Mouse (Mus musculus) G1E (cell line): ENCODE results near the gene Gm45808. TPM values are rescaled to one million over a fixed set of nuclear protein-coding genes. Genes with fewer than 3 reads are reported as not detected.

Experiments used
- ATAC-seq: 2 replicates; pipeline ENCODE4 v1.8.0; 2016; ENCODE audit warnings: mild to moderate bottlenecking; ENCODE audit not compliant: insufficient number of reproducible peaks, poor library complexity, low FRiP score, severe bottlenecking; ENCODE audit errors: extremely low read depth
- DNase-seq: peaks from one replicate; pipeline ENCODE4 v3.0.0; 2012; ENCODE audit warnings: low spot score
- H3K27me3 ChIP-seq: 2 replicates; pipeline ENCODE4 v1.6.1; 2012; ENCODE audit warnings: mild to moderate bottlenecking, low read length, inconsistent platforms; ENCODE audit not compliant: insufficient read depth
- H3K36me3 ChIP-seq: replicated peaks from 2 replicates; pipeline ENCODE3; 2012; ENCODE audit warnings: mild to moderate bottlenecking, inconsistent platforms
- H3K4me1 ChIP-seq: 2 replicates; pipeline ENCODE4 v1.6.1; 2012; ENCODE audit warnings: low read depth, low read length, inconsistent platforms, mixed read lengths; ENCODE audit not compliant: insufficient read depth
- H3K4me3 ChIP-seq: 2 replicates; pipeline ENCODE4 v1.5.1; 2012; ENCODE audit warnings: low read depth, mild to moderate bottlenecking, inconsistent platforms, low read length, moderate library complexity, mixed read lengths
- H3K9me3 ChIP-seq: replicated peaks from 2 replicates; pipeline ENCODE4 v1.6.1; 2012; ENCODE audit warnings: inconsistent platforms
- CTCF ChIP-seq: IDR thresholded peaks from 2 replicates; pipeline ENCODE4 v1.5.1; 2012; ENCODE audit warnings: low read depth, low read length, inconsistent platforms, mixed read lengths
- GATA1 ChIP-seq: IDR thresholded peaks from 2 replicates; pipeline ENCODE4 v1.6.1; 2012; ENCODE audit warnings: borderline replicate concordance, low read length, inconsistent platforms, mixed read lengths
- GATA2 ChIP-seq: IDR thresholded peaks from 2 replicates; pipeline ENCODE4 v1.6.1; 2012; ENCODE audit warnings: low read depth, low read length, inconsistent platforms, borderline replicate concordance
- POLR2AphosphoS5 ChIP-seq: IDR thresholded peaks from 2 replicates; pipeline ENCODE4 v1.6.1; 2012; ENCODE audit warnings: low read depth, low read length, inconsistent platforms; ENCODE audit not compliant: insufficient replicate concordance
- TAL1 ChIP-seq: conservative IDR thresholded peaks from 2 replicates; pipeline ENCODE4 v1.6.1; 2012; ENCODE audit warnings: low read depth, low read length, inconsistent platforms, mixed read lengths
- polyA plus RNA-seq: library from polyadenylated mRNA; stranded (reverse); fragments of >175 nt; gene quantifications from 2 replicates; pipeline ENCODE4 v1.2.3, GENCODE M21; 2012
- total RNA-seq, 2 experiments: library from RNA; stranded (forward) in 1 of 2; stranded (reverse) in 1 of 2; fragments of 200-1000 nt in 1 of 2; fragments of >200 nt in 1 of 2; fragmentation: Nextera tagmentation in 1 of 2; gene quantifications; 2 replicates each; pipeline ENCODE4 v1.2.3; 2014 to 2017

Gene Gm45808
- total and polyA plus RNA-seq, 3 experiments: not detected

DNA sequence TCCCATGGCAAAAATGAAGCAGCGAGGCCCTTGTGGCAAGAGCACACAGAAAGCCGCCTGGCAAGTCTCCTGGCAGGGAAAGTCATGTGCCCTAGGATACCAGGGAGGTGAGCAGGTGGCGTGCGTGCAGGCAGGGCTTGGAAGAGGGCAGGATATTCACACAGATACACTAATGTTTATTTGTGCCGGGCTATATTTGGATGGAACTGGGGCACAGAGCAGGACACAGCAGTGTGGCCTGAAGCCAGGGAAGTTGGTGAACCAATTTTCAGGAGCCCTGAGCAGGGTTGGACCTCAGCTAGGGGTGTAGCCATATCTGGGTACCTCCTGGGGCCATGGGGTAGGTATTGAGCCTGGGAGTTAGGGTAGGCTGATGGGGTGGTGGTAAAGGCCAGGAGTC, 6.3 kb upstream of the Gm45808 start:
- DNase-seq (no peak), ATAC-seq (no peak)
- TF ChIP-seq TAL1 (no peak), GATA2 (no peak), CTCF (no peak), POLR2AphosphoS5 (no peak), GATA1 (no peak)
- Histone ChIP-seq H3K9me3 (no peaks in the 10 kb centered on the region), H3K4me3 (no peak overlapping the region), H3K4me1 (peaks cover 69% of the 10 kb centered on the region), H3K27me3 (no peaks in the 10 kb centered on the region), H3K36me3 (peaks cover 62% of the 10 kb centered on the region)

DNA sequence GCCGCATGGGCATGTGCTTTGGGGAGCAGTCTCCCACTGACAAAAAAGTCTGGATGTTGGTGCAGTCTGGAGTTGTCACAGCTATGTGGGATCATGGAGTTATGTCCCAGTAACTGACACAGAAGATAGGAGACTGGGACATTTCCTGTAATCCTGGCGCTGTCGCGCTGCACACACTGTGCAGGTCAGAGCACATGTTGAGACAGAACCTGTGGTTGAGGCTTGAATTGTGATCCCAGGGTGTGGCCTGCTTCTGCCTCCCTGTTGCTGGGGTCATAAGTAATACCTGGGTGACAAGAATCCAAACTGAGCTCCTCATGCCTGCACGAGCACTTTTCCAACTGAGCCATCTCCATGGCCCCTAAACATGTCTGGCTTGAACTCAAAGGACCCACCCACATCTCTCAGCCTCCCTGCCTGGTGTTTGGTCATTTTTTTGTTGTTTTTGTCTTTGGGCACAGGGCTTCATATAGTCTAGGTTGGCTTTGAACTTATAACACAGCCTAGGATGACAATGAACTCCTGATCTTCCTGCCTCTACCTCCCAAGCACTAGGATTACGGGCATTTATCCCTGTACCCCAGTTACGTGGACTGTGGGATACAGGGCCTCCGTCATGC, 5.7 kb upstream of the Gm45808 start:
- ATAC-seq (no peak), DNase-seq (no peak)
- TF ChIP-seq GATA1: no peak
- no peak for TF ChIP-seq TAL1
- TF ChIP-seq GATA2: no peak
- no peak for TF ChIP-seq CTCF
- no peak for TF ChIP-seq POLR2AphosphoS5
- Histone ChIP-seq H3K4me1 (peaks cover 75% of the 10 kb centered on the region), H3K27me3 (no peaks in the 10 kb centered on the region), H3K9me3 (no peaks in the 10 kb centered on the region), H3K4me3 (no peak overlapping the region), H3K36me3 (peaks cover 56% of the 10 kb centered on the region)

DNA sequence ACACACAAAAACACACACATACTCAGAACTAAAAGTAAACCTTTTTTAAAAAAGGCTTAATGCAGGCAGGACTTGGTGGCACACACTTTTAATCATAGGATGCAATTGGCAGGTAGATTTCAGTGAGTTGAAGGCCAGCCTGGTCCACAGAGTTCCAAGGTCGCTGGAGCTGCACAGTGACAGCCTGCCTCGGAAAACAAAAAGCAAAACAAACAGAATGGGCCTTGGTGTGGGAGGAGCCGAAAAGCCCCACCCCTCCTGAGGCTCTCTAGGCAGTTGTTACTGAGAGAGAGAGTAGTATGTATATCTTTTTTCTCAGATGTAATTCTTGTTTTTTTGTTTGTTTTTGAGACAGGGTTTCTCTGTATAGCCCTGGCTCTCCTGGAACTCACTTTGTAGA, 4.7 kb upstream of the Gm45808 start:
- no peak for DNase-seq

DNA sequence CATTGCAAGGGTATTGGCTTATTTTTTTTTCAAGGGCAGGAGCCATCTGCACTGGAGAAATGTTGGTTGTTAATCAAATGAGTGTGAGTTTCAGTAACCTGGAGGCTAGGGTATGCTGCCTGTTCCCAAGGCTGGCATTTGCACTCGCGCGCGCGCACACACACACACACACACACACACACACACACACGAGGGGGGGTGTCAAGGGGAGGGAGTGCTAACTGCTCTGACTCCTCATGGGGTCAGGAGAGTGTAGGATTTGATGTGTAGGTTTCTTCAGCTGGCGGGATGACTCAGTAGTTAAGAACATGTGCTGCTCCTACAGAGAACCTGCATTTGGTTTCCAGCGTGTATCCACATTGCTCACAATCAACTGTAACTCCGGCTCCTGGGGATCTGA, 4.2 kb upstream of the Gm45808 start:
- H3K9me3 ChIP-seq: no peaks in the 10 kb centered on the region
- peaks cover 89% of the 10 kb centered on the region for H3K4me1 ChIP-seq
- ATAC-seq (no peak), DNase-seq (no peak)
- no peak overlapping the region; the same call in 1 of the 2 replicates for H3K4me3 ChIP-seq
- peaks cover 48% of the 10 kb centered on the region for H3K36me3 ChIP-seq
- no peak for TF ChIP-seq CTCF
- no peaks in the 10 kb centered on the region for H3K27me3 ChIP-seq

More for the DNA sequence above, 4.7 kb upstream of the Gm45808 start:
- ATAC-seq: no peak
- H3K27me3 ChIP-seq: no peaks in the 10 kb centered on the region
- H3K4me1 ChIP-seq: peaks cover 85% of the 10 kb centered on the region
- H3K9me3 ChIP-seq: no peaks in the 10 kb centered on the region
- peak overlapping the region; percentile 47; the same call in 1 of the 2 replicates for H3K4me3 ChIP-seq
- H3K36me3 ChIP-seq: peaks cover 50% of the 10 kb centered on the region
- TF ChIP-seq POLR2AphosphoS5 (no peak), TAL1 (no peak)

DNA sequence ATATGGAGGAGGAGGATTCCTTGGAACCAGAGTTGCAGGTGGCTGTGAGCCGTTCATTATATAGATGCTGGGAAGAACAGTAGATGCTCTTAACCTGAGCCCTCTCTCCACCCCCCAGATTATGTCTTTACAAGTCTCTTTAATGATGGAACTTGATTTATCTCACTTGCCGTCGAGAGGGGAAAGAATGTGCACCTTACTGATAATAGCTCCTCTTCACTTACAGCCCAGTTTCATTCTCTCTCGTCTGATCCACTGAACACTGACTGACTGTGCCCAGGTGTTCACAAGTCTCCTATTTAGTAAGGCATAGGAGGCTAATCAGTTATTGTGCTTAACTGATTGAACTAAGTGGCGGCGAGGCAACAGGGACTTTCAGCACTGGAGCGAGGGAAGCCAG, 3.0 kb upstream of the Gm45808 start:
- H3K27me3 ChIP-seq: no peaks in the 10 kb centered on the region
- peaks cover 41% of the 10 kb centered on the region for H3K36me3 ChIP-seq
- ATAC-seq: no peak
- H3K9me3 ChIP-seq: no peaks in the 10 kb centered on the region
- peak; percentile 77 for TF ChIP-seq TAL1
- no peak for TF ChIP-seq POLR2AphosphoS5
- peak overlapping the region; percentile 49; the same call in 1 of the 2 replicates for H3K4me3 ChIP-seq
- peaks cover 89% of the 10 kb centered on the region for H3K4me1 ChIP-seq
- DNase-seq: no peak

DNA sequence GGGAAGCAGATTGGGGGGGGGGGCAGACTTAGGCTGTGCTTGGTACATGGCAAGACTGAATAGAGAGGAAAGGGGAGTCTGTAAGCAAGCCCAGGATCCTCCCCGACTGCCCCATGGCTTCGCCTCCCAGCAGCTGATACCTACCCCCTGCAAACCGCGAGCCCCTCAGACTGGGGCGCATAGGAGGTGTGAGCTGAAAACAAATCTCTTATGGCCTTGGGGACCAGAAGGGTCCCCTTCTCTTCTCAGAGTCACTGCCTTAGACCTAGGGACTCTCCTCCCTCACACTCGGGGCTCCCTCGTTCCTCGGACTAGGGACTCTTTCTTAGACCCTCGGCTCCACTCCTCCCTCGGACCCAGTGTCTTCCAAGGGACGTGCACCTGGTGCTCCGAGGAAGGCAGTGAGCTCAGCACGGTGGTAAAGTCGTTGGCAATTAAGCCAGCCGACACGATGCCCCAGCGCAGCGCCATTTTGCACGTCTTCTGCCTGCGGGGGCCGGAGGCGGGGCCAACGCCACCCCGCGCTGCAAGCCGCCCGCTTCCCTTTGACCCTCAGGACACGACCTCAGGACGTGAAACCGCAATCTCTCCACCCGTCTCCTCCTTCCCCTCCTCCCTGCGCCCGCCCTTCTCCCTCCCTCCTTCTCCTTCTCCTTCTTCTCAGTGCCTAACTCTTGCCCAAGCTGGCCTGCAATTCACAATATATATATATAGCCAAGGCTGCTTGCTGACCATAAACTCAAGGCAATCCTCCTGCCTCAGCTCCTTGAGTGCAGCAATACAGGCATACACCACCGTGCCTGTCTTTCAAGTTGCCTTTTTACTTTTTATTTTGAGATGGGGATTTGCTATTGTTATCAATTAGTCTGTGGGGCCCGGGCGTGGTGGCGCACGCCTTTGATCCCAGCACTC, 1.9 kb upstream of the Gm45808 start, which contains the start of gene Dhdh:
Dhdh (minus strand) TSS at position 513 of the 912 bp plus-strand sequence.
- no peaks in the 10 kb centered on the region for H3K9me3 ChIP-seq
- H3K4me3 ChIP-seq: peak within 1 kb of the TSS; percentile 70
- peaks cover 79% of the 10 kb centered on the region for H3K4me1 ChIP-seq
- no peaks in the 10 kb centered on the region for H3K27me3 ChIP-seq
- DNase-seq (no peak), ATAC-seq (no peak)
- H3K36me3 ChIP-seq: peaks cover 32% of the 10 kb centered on the region
- TF ChIP-seq CTCF: no peak
- TF ChIP-seq GATA1: no peak
- no peak for TF ChIP-seq POLR2AphosphoS5
- no peak for TF ChIP-seq TAL1
- no peak for TF ChIP-seq GATA2

DNA sequence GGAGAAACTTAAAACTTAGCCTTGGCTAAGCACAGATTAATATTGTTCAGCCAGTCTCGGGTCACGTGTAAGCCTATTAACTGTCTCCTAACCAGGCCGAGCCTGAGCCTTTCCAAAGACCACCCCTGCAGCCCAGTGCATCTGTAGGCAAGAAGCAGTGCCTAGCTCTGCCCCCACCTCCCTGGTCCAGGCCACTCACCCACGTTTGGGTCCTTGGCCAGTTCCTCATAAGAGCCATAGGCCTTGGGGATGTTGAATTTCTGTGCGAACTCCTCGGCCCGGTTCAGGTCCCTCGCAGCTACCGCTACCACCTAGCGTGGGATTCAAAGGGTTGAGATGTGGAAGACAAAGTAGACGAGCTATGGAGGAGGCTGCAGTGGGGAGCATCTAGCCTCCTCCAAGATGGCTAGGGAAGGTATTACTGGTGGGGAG, 1.3 kb upstream of the Gm45808 start:
- H3K4me1 ChIP-seq: peaks cover 72% of the 10 kb centered on the region
- H3K27me3 ChIP-seq: no peaks in the 10 kb centered on the region
- DNase-seq (no peak), ATAC-seq (no peak)
- no peaks in the 10 kb centered on the region for H3K9me3 ChIP-seq
- H3K4me3 ChIP-seq: peak overlapping the region; percentile 70; the same call in 1 of the 2 replicates
- TF ChIP-seq GATA1 (no peak), CTCF (no peak), GATA2 (no peak), POLR2AphosphoS5 (no peak), TAL1 (no peak)
- peaks cover 26% of the 10 kb centered on the region for H3K36me3 ChIP-seq
